Mouse (Mus musculus): Measurements from ENCODE around the gene Tmem208.

Tmem208 gene

DNA sequence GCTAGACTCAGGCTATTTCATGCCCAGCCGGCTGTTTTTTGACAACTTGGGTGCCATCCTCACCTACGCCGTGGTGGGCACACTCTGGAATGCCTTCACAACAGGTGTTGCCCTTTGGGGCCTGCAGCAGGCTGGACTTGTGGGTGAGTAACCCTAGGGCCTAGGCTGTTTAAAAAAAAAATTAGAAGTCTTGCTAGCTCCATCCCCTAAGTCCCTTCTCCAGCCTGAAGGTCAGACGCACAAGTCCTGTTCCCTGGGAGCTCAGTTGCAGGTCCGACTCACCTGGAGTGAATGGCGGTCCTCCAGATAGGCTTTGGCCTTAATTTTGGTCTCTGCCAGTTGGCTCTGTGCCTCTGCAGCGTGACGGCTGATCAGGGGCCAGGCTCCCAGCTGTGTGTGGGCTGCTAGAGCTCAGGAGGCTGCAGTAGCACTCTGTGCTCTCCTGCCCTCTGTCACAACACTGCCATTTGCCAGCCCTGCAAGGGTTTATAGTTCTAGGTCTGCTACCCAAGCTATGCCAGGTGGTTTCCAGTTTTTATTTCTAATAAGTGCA, 27.5 kb downstream of the Tmem208 start:
- no peak for DNase-seq (ENCODE audit: low read depth, low spot score)

GRCm38 (mm10) chr8:105354549-105354948, 28.4 kb downstream of the Tmem208 start:
- no peak for DNase-seq (ENCODE audit: low read depth, low spot score)

- DNase-seq (ENCODE audit: low read depth, low spot score) = peak; percentile 33
These were observed 29.2 kb downstream of the Tmem208 start for GRCm38 (mm10) chr8:105355179-105356024.

DNA sequence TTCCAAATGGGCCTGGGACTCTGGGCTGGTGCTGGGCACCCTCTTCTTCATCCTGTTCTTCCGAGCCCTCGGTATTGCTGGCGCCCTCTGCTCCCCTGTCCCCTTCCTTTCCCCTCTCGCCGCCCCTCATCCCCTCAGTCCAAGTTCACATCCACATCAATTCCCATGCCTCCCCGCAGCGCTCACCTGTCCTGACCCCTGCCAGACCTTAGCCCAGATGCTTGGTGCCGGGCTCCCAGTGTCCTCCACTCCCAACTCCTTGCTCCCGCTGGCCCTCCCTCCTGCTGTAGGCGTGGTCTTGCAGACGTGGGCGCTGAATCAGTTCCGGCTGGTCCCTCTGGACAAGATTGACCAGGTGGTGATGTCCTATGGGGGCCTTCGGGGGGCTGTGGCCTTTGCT, 30.5 kb downstream of the Tmem208 start:
- DNase-seq (ENCODE audit: low read depth, low spot score) = no peak

GRCm38 (mm10) chr8:105359208-105359607, 33.1 kb downstream of the Tmem208 start:
- no peak for DNase-seq (ENCODE audit: low read depth, low spot score)

DNA sequence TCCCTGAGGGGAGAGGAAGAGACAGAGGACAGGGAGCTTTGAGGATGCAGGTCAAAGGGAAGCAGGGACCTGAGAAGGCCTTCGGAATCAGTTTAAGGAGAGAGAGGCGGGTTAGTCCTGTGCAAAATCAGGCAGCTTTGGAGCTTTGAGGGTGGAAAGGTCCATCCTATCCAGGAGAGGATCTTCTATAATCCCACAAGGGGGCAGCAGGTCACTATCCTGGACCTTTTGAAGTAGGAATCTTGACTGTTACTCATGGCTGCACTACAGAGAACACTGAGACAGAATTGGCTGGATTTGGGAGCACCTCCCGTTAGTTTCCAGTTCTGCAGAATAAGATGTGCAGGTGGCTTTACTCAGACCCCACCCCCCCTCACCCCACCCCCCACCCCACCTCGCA, 33.5 kb downstream of the Tmem208 start:
- DNase-seq (ENCODE audit: low read depth, low spot score) = no peak

GRCm38 (mm10) chr8:105361751-105362702, 35.9 kb downstream of the Tmem208 start:
- DNase-seq (ENCODE audit: low read depth, low spot score) = no peak

DNA sequence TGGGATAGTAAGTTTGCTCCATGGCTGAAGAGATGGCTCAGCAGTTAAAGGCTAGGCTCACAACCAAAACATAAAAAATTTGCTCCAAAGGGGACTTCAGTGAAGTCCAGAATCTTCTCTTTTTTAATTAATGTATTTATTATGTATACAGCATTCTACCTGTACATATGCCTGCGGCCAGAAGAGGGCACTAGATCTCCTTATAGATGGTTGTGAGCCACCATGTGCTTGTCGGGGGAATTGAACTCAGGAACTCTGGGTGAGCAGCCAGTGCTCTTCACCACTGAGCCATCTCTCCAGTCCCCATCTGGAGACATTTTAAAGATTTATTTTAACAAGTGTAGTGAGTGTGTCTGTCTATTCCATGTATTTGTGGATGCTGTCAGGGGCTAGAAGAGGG, 41.0 kb downstream of the Tmem208 start:
- peak; percentile 43 for DNase-seq (ENCODE audit: low read depth, low spot score)

- no peak for DNase-seq (ENCODE audit: low read depth, low spot score)
These were observed 46.3 kb downstream of the Tmem208 start for GRCm38 (mm10) chr8:105372473-105372872.

DNA sequence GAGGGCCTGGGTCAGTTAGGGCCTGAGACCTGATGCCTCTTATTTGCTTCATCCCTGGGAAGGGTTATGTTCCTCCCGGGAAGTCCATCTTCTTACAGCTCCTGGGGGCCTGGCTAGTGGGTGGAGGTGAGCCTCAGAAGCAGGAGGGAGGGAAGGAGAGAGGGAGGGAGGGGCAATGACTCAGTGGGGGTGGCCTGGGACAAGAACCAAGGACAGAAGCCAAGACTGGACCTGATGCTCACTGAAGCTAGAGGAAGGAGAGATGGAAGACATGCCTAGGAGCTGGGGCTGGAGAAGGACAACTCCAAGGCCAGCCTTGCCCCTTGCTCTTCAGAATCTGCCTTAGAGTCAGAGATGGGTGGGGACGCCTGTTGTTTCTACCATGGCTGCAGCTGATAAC, 46.9 kb downstream of the Tmem208 start, which contains the start of gene Plekhg4:
Gene Plekhg4, plus strand, starts transcription at position 243 of the 400 bp plus-strand sequence.
- no peak for DNase-seq (ENCODE audit: low read depth, low spot score)

- DNase-seq (ENCODE audit: low read depth, low spot score) = peak; percentile 39
These were observed 48.4 kb downstream of the Tmem208 start for GRCm38 (mm10) chr8:105374513-105374966.

GRCm38 (mm10) chr8:105378673-105379072, 52.5 kb downstream of the Tmem208 start:
- DNase-seq (ENCODE audit: low read depth, low spot score) = no peak

- DNase-seq (ENCODE audit: low read depth, low spot score) = no peak
These were observed 54.2 kb downstream of the Tmem208 start for GRCm38 (mm10) chr8:105380308-105380707.

DNA sequence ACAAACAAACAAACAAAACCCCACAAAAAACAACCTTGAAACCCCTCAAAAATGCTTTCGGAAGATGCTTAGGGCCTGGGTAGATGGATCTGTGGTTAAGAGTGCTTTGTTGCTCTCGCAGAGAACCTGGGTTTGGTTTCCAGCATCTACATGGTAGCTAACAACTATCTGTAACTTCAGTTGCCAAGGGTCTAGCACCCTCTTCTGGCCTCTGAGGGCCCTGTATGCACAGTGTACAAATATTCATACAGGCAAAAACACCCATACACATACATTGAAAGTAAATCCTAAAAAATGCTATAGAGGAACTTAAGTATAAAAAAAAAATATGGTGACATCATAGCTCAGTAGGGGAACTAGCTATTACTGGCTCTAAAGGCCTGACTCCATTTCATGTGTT, 57.9 kb downstream of the Tmem208 start:
- DNase-seq (ENCODE audit: low read depth, low spot score) = no peak

Data from CD4-positive, CD25-positive, alpha-beta regulatory T cell, adult 2 months (primary cell).